Comparison of ENCODE assay signal across 25 mouse cellular contexts in the genomic region with DNA sequence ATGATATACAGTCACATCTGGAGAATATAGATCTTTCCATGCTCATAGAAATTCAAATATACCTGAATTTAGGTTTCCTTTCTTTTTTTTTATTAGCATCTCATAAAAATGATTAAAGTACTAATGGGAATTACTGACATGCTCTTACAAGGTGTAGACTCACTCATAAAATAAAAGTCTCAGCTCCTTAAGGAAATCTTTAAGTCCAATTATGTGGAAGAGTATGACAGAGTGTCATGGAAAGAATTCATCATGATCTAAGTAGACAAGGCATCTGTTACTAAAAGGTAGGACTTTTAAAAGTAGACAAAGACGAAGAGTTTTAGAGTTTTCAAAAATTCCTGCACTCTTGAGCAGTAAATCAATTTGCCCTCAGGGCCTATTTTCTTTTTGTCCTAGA.
DNase-seq lines count a peak whose midpoint lies in the region; ATAC-seq and TF ChIP-seq lines count a peak whose summit lies in the region.
"Had no signal": no experiment of that assay in that cellular context is flagged by ENCODE, and none has a peak within 500 bp of the region (broad histone marks: within the 10 kb centered on the region; RNA-seq: fewer than 3 reads in every experiment).

No protein-coding gene starts in this region.

- H3K27me3 ChIP-seq in embryonic facial prominence, embryonic 14.5 days (replicated peaks; ENCODE audit: control insufficient read depth, insufficient read depth, low read length), result no peaks in the 10 kb centered on the region
- no peaks in the 10 kb centered on the region for H3K27me3 ChIP-seq in embryonic facial prominence, embryonic 10.5 days (replicated peaks; ENCODE audit: low read depth, poor library complexity, severe bottlenecking)
- no peaks in the 10 kb centered on the region for H3K27me3 ChIP-seq in limb, embryonic 13.5 days
- H3K27me3 ChIP-seq in limb, embryonic 10.5 days (ENCODE audit: low read depth, poor library complexity, severe bottlenecking), result no peaks in the 10 kb centered on the region
- H3K27me3 ChIP-seq in limb, embryonic 14.5 days (ENCODE audit: control insufficient read depth, insufficient read depth, low read length), result no peaks in the 10 kb centered on the region
- H3K27me3 ChIP-seq: embryonic facial prominence, embryonic 15.5 days; heart, embryonic 12.5 days; heart, embryonic 15.5 days; hindbrain, embryonic 13.5 days; intestine, embryonic 15.5 days had no signal

- H3K36me3 ChIP-seq in embryonic facial prominence, embryonic 14.5 days (ENCODE audit: control insufficient read depth, insufficient read depth, low read length), result no peaks in the 10 kb centered on the region
- no peaks in the 10 kb centered on the region for H3K36me3 ChIP-seq in embryonic facial prominence, embryonic 10.5 days (replicated peaks)
- H3K36me3 ChIP-seq in limb, embryonic 13.5 days, result no peaks in the 10 kb centered on the region
- no peaks in the 10 kb centered on the region for H3K36me3 ChIP-seq in limb, embryonic 10.5 days
- H3K36me3 ChIP-seq in limb, embryonic 14.5 days (ENCODE audit: control insufficient read depth, insufficient read depth, low read length), result no peaks in the 10 kb centered on the region
- H3K36me3 ChIP-seq: embryonic facial prominence, embryonic 15.5 days; heart, embryonic 12.5 days; heart, embryonic 15.5 days; hindbrain, embryonic 10.5 days; hindbrain, embryonic 13.5 days; intestine, embryonic 15.5 days had no signal

- peak; percentile 11 for DNase-seq in embryonic facial prominence, embryonic 14.5 days (ENCODE audit: low spot score)
- DNase-seq in embryonic facial prominence, embryonic 10.5 days (ENCODE audit: low spot score), result no peak
- no peak for DNase-seq in limb, embryonic 10.5 days (ENCODE audit: low spot score)
- peak; percentile 10 for DNase-seq in brain, embryonic 14.5 days (ENCODE audit: low read depth)
- peak; percentile 21 for DNase-seq in limb, embryonic 14.5 days (ENCODE audit: low spot score)
- DNase-seq in left cerebral cortex, adult 11 months (ENCODE audit: low spot score), result no peak
- DNase-seq: adrenal gland, adult 2 months; adrenal gland, postnatal 14 days; cerebellum, adult 18-20 months; cerebellum, adult 9-10 months; cerebellum, postnatal 14 days; gastrocnemius, postnatal 25 days; heart, adult 18-20 months; heart, postnatal 10 days; heart, postnatal 36 days; kidney, adult 11 months had no signal

- H3K9ac ChIP-seq in embryonic facial prominence, embryonic 14.5 days (ENCODE audit: low read depth, low read length), result no peak overlapping the region
- no peak overlapping the region for H3K9ac ChIP-seq in limb, embryonic 13.5 days
- no peak overlapping the region for H3K9ac ChIP-seq in limb, embryonic 14.5 days (ENCODE audit: low read depth, low read length, severe bottlenecking)
- H3K9ac ChIP-seq: embryonic facial prominence, embryonic 15.5 days; heart, embryonic 12.5 days; heart, embryonic 15.5 days; hindbrain, embryonic 13.5 days; intestine, embryonic 15.5 days had no signal

- no peaks in the 10 kb centered on the region for H3K4me1 ChIP-seq in embryonic facial prominence, embryonic 14.5 days (ENCODE audit: control insufficient read depth, insufficient read depth, low read length)
- H3K4me1 ChIP-seq in embryonic facial prominence, embryonic 10.5 days, result no peaks in the 10 kb centered on the region
- H3K4me1 ChIP-seq in limb, embryonic 13.5 days, result no peaks in the 10 kb centered on the region
- no peaks in the 10 kb centered on the region for H3K4me1 ChIP-seq in limb, embryonic 10.5 days
- no peaks in the 10 kb centered on the region for H3K4me1 ChIP-seq in limb, embryonic 14.5 days (ENCODE audit: control insufficient read depth, insufficient read depth, low read length)
- H3K4me1 ChIP-seq: embryonic facial prominence, embryonic 15.5 days; heart, embryonic 12.5 days; heart, embryonic 15.5 days; hindbrain, embryonic 10.5 days; hindbrain, embryonic 13.5 days; intestine, embryonic 15.5 days had no signal

- no peak for TF ChIP-seq POLR2A in brain, embryonic 14.5 days (IDR thresholded peaks at IDR 0.05; ENCODE audit: borderline replicate concordance, extremely low read depth, insufficient read depth, insufficient read length, poor library complexity, severe bottlenecking)
- TF ChIP-seq POLR2A in limb, embryonic 14.5 days (IDR thresholded peaks at IDR 0.05; ENCODE audit: borderline replicate concordance, extremely low read depth, insufficient read depth, insufficient read length), result no peak

- 54% methylated on average over 1 of the region's 1 CpGs for WGBS in embryonic facial prominence, embryonic 14.5 days
- WGBS in embryonic facial prominence, embryonic 10.5 days, result 60% methylated on average over 1 of the region's 1 CpGs
- WGBS in limb, embryonic 13.5 days, result 13% methylated on average over 1 of the region's 1 CpGs
- 44% methylated on average over 1 of the region's 1 CpGs for WGBS in limb, embryonic 10.5 days
- 28% methylated on average over 1 of the region's 1 CpGs for WGBS in limb, embryonic 14.5 days

- H3K4me2 ChIP-seq in embryonic facial prominence, embryonic 14.5 days (ENCODE audit: low read depth, low read length), result no peak overlapping the region
- H3K4me2 ChIP-seq in limb, embryonic 13.5 days (replicated peaks), result no peak overlapping the region
- no peak overlapping the region for H3K4me2 ChIP-seq in limb, embryonic 14.5 days (replicated peaks; ENCODE audit: low read depth, low read length, severe bottlenecking)
- H3K4me2 ChIP-seq: embryonic facial prominence, embryonic 15.5 days; heart, embryonic 12.5 days; heart, embryonic 15.5 days; hindbrain, embryonic 13.5 days; intestine, embryonic 15.5 days had no signal

- ATAC-seq in embryonic facial prominence, embryonic 14.5 days (ENCODE audit: low read depth), result no peak
- peak; percentile 57 for ATAC-seq in limb, embryonic 13.5 days (ENCODE audit: low FRiP score, low read depth)
- no peak for ATAC-seq in limb, embryonic 14.5 days (ENCODE audit: low FRiP score, low read depth)
- ATAC-seq: CD4-positive, CD25-positive, alpha-beta regulatory T cell, adult 4 months; hindbrain, embryonic 16.5 days; intestine, embryonic 15.5 days had no signal

- TF ChIP-seq CTCF in brain, embryonic 14.5 days (IDR thresholded peaks at IDR 0.05; ENCODE audit: borderline replicate concordance, extremely low read depth, insufficient read depth, insufficient read length), result no peak

- no peak overlapping the region for H3K27ac ChIP-seq in embryonic facial prominence, embryonic 14.5 days (replicated peaks; ENCODE audit: low read depth, low read length)
- no peak overlapping the region for H3K27ac ChIP-seq in embryonic facial prominence, embryonic 10.5 days (replicated peaks)
- H3K27ac ChIP-seq in limb, embryonic 13.5 days, result no peak overlapping the region
- no peak overlapping the region for H3K27ac ChIP-seq in limb, embryonic 10.5 days
- no peak overlapping the region for H3K27ac ChIP-seq in limb, embryonic 14.5 days (replicated peaks; ENCODE audit: low read depth, low read length)
- H3K27ac ChIP-seq: embryonic facial prominence, embryonic 15.5 days; heart, embryonic 15.5 days; hindbrain, embryonic 10.5 days; hindbrain, embryonic 13.5 days; intestine, embryonic 15.5 days had no signal

- no peaks in the 10 kb centered on the region for H3K9me3 ChIP-seq in embryonic facial prominence, embryonic 14.5 days (ENCODE audit: control insufficient read depth, low read length)
- H3K9me3 ChIP-seq in embryonic facial prominence, embryonic 10.5 days, result no peaks in the 10 kb centered on the region
- no peaks in the 10 kb centered on the region for H3K9me3 ChIP-seq in limb, embryonic 13.5 days
- no peaks in the 10 kb centered on the region for H3K9me3 ChIP-seq in limb, embryonic 10.5 days (replicated peaks)
- no peaks in the 10 kb centered on the region for H3K9me3 ChIP-seq in limb, embryonic 14.5 days (ENCODE audit: control insufficient read depth, low read length)
- H3K9me3 ChIP-seq: embryonic facial prominence, embryonic 15.5 days; heart, embryonic 12.5 days; heart, embryonic 15.5 days; hindbrain, embryonic 10.5 days; hindbrain, embryonic 13.5 days; intestine, embryonic 15.5 days had no signal

- H3K4me3 ChIP-seq in embryonic facial prominence, embryonic 14.5 days (ENCODE audit: low read depth, low read length), result no peak overlapping the region
- H3K4me3 ChIP-seq in embryonic facial prominence, embryonic 10.5 days, result no peak overlapping the region
- no peak overlapping the region for H3K4me3 ChIP-seq in limb, embryonic 13.5 days
- no peak overlapping the region for H3K4me3 ChIP-seq in limb, embryonic 10.5 days
- H3K4me3 ChIP-seq in limb, embryonic 14.5 days (replicated peaks; ENCODE audit: low read length), result no peak overlapping the region
- H3K4me3 ChIP-seq: embryonic facial prominence, embryonic 15.5 days; heart, embryonic 12.5 days; heart, embryonic 15.5 days; hindbrain, embryonic 10.5 days; hindbrain, embryonic 13.5 days; intestine, embryonic 15.5 days had no signal

Comparison
In these comparisons a context has a peak if more than half of its experiments do, and no peak if none do; other contexts are left out.
1. DNase-seq: peak in embryonic facial prominence, embryonic 14.5 days (single experiment), brain, embryonic 14.5 days (single experiment) and limb, embryonic 14.5 days (single experiment); none in embryonic facial prominence, embryonic 10.5 days (single experiment), limb, embryonic 10.5 days (single experiment) and left cerebral cortex, adult 11 months (single experiment).